Mouse (Mus musculus): ENCODE data around the gene Grin2d. TPM values are rescaled to one million over a fixed set of nuclear protein-coding genes. Genes with fewer than 3 reads are reported as not detected.
"Not testable (repeated sequence)": the region's sequence is repeated elsewhere in the genome, so short reads cannot be mapped to it uniquely, and the experiment has no call there.

Gene Grin2d
- 0.13 and 0.18 TPM in 2 replicates for polyA plus RNA-seq (2014; fragmentation: Nextera tagmentation; extraction: Ambion mirVana)

DNA sequence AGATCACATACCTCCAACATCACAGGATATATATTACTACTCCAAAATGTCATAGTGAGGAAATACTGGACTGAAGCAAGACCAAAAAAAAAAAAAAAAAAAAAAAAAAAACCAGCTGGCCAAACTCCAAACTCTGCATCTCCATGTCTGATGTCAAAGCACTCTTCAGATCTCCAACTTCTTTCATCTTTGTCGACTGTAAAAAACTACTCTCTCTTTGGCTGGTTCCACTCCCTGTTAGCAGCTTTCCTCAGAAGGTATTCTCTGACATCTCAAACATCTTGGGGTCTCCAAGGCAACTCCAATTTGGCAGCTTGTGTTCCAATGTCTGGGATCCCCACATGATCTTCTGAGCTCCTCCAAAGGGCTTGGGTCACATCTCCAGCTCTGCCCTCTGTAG is at the start of gene Grin2d:
Gene Grin2d, minus strand, starts transcription at position 101 of the 400 bp plus-strand sequence.
- not testable (repeated sequence) for H3K4me2 ChIP-seq (ENCODE audit: low read depth, low read length); H3K4me1 ChIP-seq (ENCODE audit: control insufficient read depth, insufficient read depth, low read length); DNase-seq (ENCODE audit: low spot score); H3K27ac ChIP-seq (replicated peaks; ENCODE audit: low read depth, low read length); H3K9ac ChIP-seq (replicated peaks; ENCODE audit: low read length); ATAC-seq (replicated peaks; ENCODE audit: insufficient number of reproducible peaks, low FRiP score, low TSS enrichment, low read depth); H3K27me3 ChIP-seq (ENCODE audit: control insufficient read depth, insufficient read depth, low read length); H3K4me3 ChIP-seq (ENCODE audit: low read depth, low read length); H3K9me3 ChIP-seq (replicated peaks; ENCODE audit: control insufficient read depth, low read length)
- WGBS, result 100% methylated on average over 1 of the region's 1 CpGs
- H3K36me3 ChIP-seq (replicated peaks; ENCODE audit: control insufficient read depth, insufficient read depth, low read depth, low read length), result peaks cover 14% of the 10 kb centered on the region

DNA sequence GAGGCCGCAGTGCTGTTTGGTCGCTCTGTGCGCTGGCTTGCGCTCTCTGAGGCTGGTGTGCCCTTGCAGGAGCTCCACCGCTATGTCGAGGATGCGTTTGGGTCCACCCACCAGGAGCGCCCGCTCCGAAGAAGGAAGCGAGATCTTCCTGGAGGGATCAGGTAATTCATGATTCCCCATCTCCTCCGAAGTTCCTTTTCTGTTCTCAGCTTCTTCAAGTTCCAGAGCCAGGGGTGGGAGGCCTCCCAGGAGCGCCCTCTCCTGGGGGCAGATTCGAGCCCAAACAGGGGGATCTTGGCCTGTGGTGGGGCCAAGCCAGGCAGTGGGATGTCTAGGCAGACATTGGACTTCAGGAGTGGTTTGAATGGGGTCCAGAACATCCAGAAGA is 46.2 kb upstream of the Grin2d start:
- Histone ChIP-seq H3K27me3 (ENCODE audit: control insufficient read depth, insufficient read depth, low read length) (peaks cover 3% of the 10 kb centered on the region; the same call in 1 of the 2 replicates), H3K4me2 (ENCODE audit: low read depth, low read length) (peak overlapping the region; percentile 24), H3K4me1 (ENCODE audit: control insufficient read depth, insufficient read depth, low read length) (peaks cover 2% of the 10 kb centered on the region; the same call in 1 of the 2 replicates), H3K4me3 (ENCODE audit: low read depth, low read length) (peak overlapping the region; percentile 5; the same call in 1 of the 2 replicates), H3K27ac (replicated peaks; ENCODE audit: low read depth, low read length) (no peak overlapping the region), H3K36me3 (replicated peaks; ENCODE audit: control insufficient read depth, insufficient read depth, low read depth, low read length) (no peaks in the 10 kb centered on the region), H3K9me3 (replicated peaks; ENCODE audit: control insufficient read depth, low read length) (no peaks in the 10 kb centered on the region), H3K9ac (replicated peaks; ENCODE audit: low read length) (peak overlapping the region; percentile 23; the same call in 1 of the 2 replicates)
- DNase-seq (ENCODE audit: low spot score) (no peak), ATAC-seq (replicated peaks; ENCODE audit: insufficient number of reproducible peaks, low FRiP score, low TSS enrichment, low read depth) (no peak)
- WGBS, result 13% methylated on average over 14 of the region's 14 CpGs

DNA sequence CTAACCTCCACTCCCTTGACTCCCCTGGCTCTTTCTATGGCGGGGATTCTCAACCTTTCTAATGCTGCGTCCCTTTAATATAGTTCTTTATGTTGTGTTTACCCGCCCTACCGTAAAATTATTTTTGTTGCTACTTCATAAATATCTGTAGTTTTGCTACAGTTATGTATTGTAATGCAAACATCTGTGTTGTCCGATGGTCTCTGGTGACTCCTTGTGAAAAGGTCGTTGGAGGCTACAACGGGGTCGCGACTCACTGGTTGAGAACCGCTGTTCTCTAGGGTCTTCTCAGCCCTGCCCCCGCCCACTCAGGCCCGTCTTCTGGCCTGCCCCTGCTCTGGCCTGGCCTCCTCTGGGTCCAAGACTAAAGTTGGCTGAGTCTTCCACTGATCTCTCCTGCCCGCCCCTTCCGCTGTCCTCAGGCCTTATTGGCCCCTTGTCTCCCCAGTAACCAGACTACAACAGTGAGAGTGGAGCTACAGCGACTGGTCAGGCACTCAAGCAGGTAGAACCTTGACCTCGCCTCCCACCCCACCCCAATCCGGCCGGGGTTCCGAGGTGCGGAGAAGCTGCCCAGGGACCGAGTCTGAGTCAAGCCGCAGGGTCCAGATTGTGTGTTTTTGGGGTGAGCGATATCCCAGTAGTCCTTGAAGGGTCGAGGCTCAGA is 45.7 kb upstream of the Grin2d start, which contains the start of gene Ccdc114:
Gene Ccdc114, plus strand, starts transcription at position 311 of the 667 bp plus-strand sequence.
- Histone ChIP-seq H3K4me2 (ENCODE audit: low read depth, low read length) (peak within 1 kb of the TSS; percentile 55), H3K27ac (replicated peaks; ENCODE audit: low read depth, low read length) (peak within 1 kb of the TSS; percentile 82), H3K9me3 (replicated peaks; ENCODE audit: control insufficient read depth, low read length) (no peaks in the 10 kb centered on the region), H3K36me3 (replicated peaks; ENCODE audit: control insufficient read depth, insufficient read depth, low read depth, low read length) (no peaks in the 10 kb centered on the region), H3K27me3 (ENCODE audit: control insufficient read depth, insufficient read depth, low read length) (peaks cover 3% of the 10 kb centered on the region; the same call in 1 of the 2 replicates), H3K9ac (replicated peaks; ENCODE audit: low read length) (peak within 1 kb of the TSS; percentile 51), H3K4me1 (ENCODE audit: control insufficient read depth, insufficient read depth, low read length) (peaks cover 2% of the 10 kb centered on the region; the same call in 1 of the 2 replicates), H3K4me3 (ENCODE audit: low read depth, low read length) (peak within 1 kb of the TSS; percentile 31)
- WGBS, result 4% methylated on average over 24 of the region's 24 CpGs
- ATAC-seq (replicated peaks; ENCODE audit: insufficient number of reproducible peaks, low FRiP score, low TSS enrichment, low read depth), result peak; percentile 54
- peak; percentile 49 for DNase-seq (ENCODE audit: low spot score)

DNA sequence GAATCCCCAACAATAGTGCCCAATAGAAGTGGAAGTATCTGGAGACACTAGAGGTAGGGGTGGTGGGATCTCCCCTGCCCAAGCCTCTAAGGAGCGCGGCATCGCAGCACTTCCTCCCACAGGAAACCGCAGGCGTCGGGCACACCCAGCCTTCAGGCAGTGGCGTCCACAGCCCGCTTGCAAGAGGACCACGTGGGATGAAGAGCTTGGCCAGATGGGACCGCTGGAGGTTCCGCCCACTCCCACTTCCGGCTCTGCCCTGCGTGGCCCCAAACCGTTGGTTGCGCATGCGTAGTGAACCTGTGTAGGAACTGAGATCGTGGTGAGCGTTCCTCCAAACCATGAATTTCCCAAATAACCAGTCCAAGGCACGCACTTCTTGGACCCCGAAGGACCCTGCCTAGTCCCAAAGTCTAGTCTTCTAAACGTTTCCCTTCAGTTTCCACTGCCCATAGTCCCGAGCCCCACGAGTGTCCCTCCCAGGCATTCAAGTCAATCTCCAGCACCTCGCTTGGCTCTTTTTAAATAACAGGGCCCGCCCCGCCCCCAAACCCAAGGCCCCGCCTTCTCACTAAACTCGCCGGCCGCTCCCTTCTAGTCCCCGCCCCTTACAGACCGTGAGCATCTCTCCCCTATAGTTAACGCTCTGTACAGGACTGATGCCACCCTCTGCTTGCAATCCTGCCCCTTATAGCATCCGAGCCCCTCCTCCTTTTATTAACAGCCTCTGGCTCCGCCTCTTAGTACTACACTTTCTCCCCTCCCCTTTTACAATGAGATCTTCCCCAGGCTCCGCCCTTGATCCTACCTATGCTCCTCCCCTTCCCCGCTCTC is 45.0 kb upstream of the Grin2d start:
- Histone ChIP-seq H3K4me3 (ENCODE audit: low read depth, low read length) (peak overlapping the region; percentile 31), H3K4me1 (ENCODE audit: control insufficient read depth, insufficient read depth, low read length) (peaks cover 2% of the 10 kb centered on the region; the same call in 1 of the 2 replicates), H3K27ac (replicated peaks; ENCODE audit: low read depth, low read length) (peak overlapping the region; percentile 82), H3K27me3 (ENCODE audit: control insufficient read depth, insufficient read depth, low read length) (peaks cover 2% of the 10 kb centered on the region; the same call in 1 of the 2 replicates), H3K9ac (replicated peaks; ENCODE audit: low read length) (peak overlapping the region; percentile 51), H3K9me3 (replicated peaks; ENCODE audit: control insufficient read depth, low read length) (no peaks in the 10 kb centered on the region), H3K4me2 (ENCODE audit: low read depth, low read length) (peak overlapping the region; percentile 55), H3K36me3 (replicated peaks; ENCODE audit: control insufficient read depth, insufficient read depth, low read depth, low read length) (no peaks in the 10 kb centered on the region; the same call in 1 of the 2 replicates)
- DNase-seq (ENCODE audit: low spot score) (peak; percentile 96), ATAC-seq (replicated peaks; ENCODE audit: insufficient number of reproducible peaks, low FRiP score, low TSS enrichment, low read depth) (peak; percentile 87)
- under 1% methylated on average over 37 of the region's 37 CpGs for WGBS

DNA sequence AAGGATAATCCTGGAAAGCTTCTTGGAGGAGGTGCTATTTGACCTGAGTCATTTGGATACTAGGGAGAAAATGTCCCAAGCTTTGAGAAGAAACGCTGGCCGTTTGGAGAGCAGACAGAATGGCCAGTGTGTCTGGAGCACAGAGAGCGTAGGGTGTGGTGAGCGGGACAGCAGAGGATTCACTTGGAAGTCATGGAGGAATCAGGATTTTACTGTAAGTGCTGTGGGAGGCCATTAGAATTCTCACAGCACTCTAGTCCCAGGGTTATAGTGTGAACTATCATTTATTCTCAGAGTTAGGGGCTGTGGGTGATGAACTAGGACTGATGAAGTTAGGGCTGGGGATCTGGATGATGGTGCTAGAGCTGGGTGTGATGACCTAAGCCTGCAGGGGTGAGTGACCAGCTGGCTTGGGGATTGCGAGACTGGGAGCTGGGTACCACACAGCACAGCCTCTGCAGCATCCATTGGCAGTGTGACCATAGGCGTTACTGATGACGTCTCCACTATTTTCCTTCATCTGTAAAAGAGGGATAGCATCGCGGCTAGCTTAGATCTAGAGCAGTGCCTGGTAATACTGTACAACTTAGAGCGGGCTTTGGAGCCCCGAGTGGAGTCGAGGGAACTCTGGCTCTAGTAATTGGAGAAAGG is 43.9 kb upstream of the Grin2d start:
- DNase-seq (ENCODE audit: low spot score), result no peak
- Histone ChIP-seq H3K9me3 (replicated peaks; ENCODE audit: control insufficient read depth, low read length) (no peaks in the 10 kb centered on the region), H3K4me2 (ENCODE audit: low read depth, low read length) (no peak overlapping the region), H3K36me3 (replicated peaks; ENCODE audit: control insufficient read depth, insufficient read depth, low read depth, low read length) (no peaks in the 10 kb centered on the region; the same call in 1 of the 2 replicates), H3K4me3 (ENCODE audit: low read depth, low read length) (no peak overlapping the region), H3K9ac (replicated peaks; ENCODE audit: low read length) (peak overlapping the region; percentile 51; the same call in 1 of the 2 replicates), H3K27ac (replicated peaks; ENCODE audit: low read depth, low read length) (peak overlapping the region; percentile 82; the same call in 1 of the 2 replicates), H3K27me3 (ENCODE audit: control insufficient read depth, insufficient read depth, low read length) (no peaks in the 10 kb centered on the region), H3K4me1 (ENCODE audit: control insufficient read depth, insufficient read depth, low read length) (peaks cover 5% of the 10 kb centered on the region; the same call in 1 of the 2 replicates)
- ATAC-seq (replicated peaks; ENCODE audit: insufficient number of reproducible peaks, low FRiP score, low TSS enrichment, low read depth), result no peak
- WGBS, result 79% methylated on average over 12 of the region's 12 CpGs

DNA sequence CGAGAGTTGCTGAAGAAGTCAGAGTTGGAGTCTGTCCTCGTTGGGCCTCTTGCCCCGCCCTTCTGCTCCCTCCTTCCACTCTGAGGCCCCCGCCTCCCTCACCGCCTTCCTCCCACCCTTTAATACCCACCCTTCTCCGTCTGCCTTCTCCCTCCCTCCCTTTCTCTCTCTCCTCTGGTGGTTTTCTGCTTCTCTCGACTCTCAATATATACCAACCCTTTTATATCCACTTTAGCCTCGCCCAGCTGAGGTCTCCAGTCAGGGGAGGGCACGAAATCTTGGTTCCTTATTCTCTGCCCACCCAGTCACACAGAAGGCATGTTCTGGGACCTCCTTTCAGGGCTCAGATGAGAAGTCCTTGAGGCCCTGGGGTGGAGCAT is 43.1 kb upstream of the Grin2d start, which contains the start of gene Emp3:
Gene Emp3, minus strand, starts transcription at position 163 of the 380 bp plus-strand sequence.
- H3K4me1 ChIP-seq (ENCODE audit: control insufficient read depth, insufficient read depth, low read length), result peaks cover 8% of the 10 kb centered on the region; the same call in 1 of the 2 replicates
- H3K9ac ChIP-seq (replicated peaks; ENCODE audit: low read length), result peak within 1 kb of the TSS; percentile 23

DNA sequence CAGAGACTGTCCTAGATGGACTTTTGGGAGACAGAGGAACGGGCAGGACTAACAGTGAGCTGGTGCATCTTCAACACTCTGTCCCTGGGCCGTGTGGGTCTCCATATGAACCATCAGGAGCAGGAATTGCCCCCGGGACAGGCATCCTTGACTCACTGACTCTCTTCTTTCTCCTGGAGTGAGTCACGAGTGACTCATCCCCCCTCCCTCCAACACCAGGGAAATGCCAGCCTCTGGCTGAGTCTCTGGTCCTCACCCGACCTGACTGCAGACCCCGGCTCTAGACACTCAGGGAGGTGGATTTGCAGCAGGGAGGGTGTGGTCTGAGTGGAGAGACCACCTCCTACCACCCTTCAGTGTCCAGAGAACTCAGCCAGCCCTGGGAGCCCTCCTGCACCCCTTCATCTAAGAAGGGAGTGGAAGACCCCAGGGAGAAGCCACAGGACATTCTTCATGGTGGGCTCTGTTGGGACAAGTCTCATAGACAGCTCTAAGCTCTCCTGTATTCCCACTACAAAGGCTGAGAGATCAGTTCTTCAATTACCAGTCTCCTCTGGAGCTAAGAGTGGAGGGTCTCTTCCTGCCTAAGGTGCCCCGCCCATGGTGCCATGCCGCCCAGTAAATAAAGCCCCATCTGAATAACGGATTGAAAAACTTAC is 42.5 kb upstream of the Grin2d start:
- WGBS, result 52% methylated on average over 9 of the region's 9 CpGs
- H3K4me2 ChIP-seq (ENCODE audit: low read depth, low read length), result peak overlapping the region; percentile 21
- H3K9me3 ChIP-seq (replicated peaks; ENCODE audit: control insufficient read depth, low read length), result no peaks in the 10 kb centered on the region
- H3K9ac ChIP-seq (replicated peaks; ENCODE audit: low read length), result peak overlapping the region; percentile 23
- H3K4me3 ChIP-seq (ENCODE audit: low read depth, low read length), result peak overlapping the region; percentile 26
- H3K4me1 ChIP-seq (ENCODE audit: control insufficient read depth, insufficient read depth, low read length), result peaks cover 9% of the 10 kb centered on the region; the same call in 1 of the 2 replicates
- no peaks in the 10 kb centered on the region; the same call in 1 of the 2 replicates for H3K36me3 ChIP-seq (replicated peaks; ENCODE audit: control insufficient read depth, insufficient read depth, low read depth, low read length)
- DNase-seq (ENCODE audit: low spot score) (no peak), ATAC-seq (replicated peaks; ENCODE audit: insufficient number of reproducible peaks, low FRiP score, low TSS enrichment, low read depth) (no peak)
- no peaks in the 10 kb centered on the region for H3K27me3 ChIP-seq (ENCODE audit: control insufficient read depth, insufficient read depth, low read length)
- no peak overlapping the region for H3K27ac ChIP-seq (replicated peaks; ENCODE audit: low read depth, low read length)

More for the DNA sequence above, 43.1 kb upstream of the Grin2d start, which contains the start of gene Emp3:
- Histone ChIP-seq H3K4me3 (ENCODE audit: low read depth, low read length) (peak within 1 kb of the TSS; percentile 26), H3K9me3 (replicated peaks; ENCODE audit: control insufficient read depth, low read length) (no peaks in the 10 kb centered on the region), H3K36me3 (replicated peaks; ENCODE audit: control insufficient read depth, insufficient read depth, low read depth, low read length) (no peaks in the 10 kb centered on the region; the same call in 1 of the 2 replicates), H3K27me3 (ENCODE audit: control insufficient read depth, insufficient read depth, low read length) (no peaks in the 10 kb centered on the region), H3K4me2 (ENCODE audit: low read depth, low read length) (peak within 1 kb of the TSS; percentile 21), H3K27ac (replicated peaks; ENCODE audit: low read depth, low read length) (peak within 1 kb of the TSS; percentile 82; the same call in 1 of the 2 replicates)
- ATAC-seq (replicated peaks; ENCODE audit: insufficient number of reproducible peaks, low FRiP score, low TSS enrichment, low read depth), result no peak
- WGBS, result 47% methylated on average over 9 of the region's 9 CpGs
- DNase-seq (ENCODE audit: low spot score), result no peak
